Mouse (Mus musculus) MEL (cell line): ENCODE data around the gene 4931428F04Rik.
"Not testable (repeated sequence)": the region's sequence is repeated elsewhere in the genome, so short reads cannot be mapped to it uniquely, and the experiment has no call there.

Experiments
- CHD1 ChIP-seq: IDR thresholded peaks from 2 replicates; pipeline ENCODE4 v1.6.1; 2012; ENCODE audit warnings: low read depth, mild to moderate bottlenecking, inconsistent platforms, low read length, improper control_type of control experiment
- CTCF ChIP-seq, 3 experiments: IDR thresholded peaks in 2 of 3; conservative IDR thresholded peaks in 1 of 3; 2 replicates each; pipeline ENCODE4 v1.5.1; 2011 to 2012; ENCODE audit warnings: low read length in 3 of 3, low read depth in 2 of 3, mild to moderate bottlenecking in 2 of 3, improper control_type of control experiment in 1 of 3, inconsistent platforms in 1 of 3, mixed read lengths in 1 of 3, moderate library complexity in 1 of 3; ENCODE audit not compliant: control insufficient read depth in 1 of 3, insufficient read depth in 1 of 3, poor library complexity in 1 of 3, severe bottlenecking in 1 of 3
- EP300 ChIP-seq, 2 experiments: IDR thresholded peaks; 2 replicates each; pipeline ENCODE4 v1.6.1; 2011; ENCODE audit warnings: improper control_type of control experiment in 2 of 2, low read length in 2 of 2, low read depth in 1 of 2, mild to moderate bottlenecking in 1 of 2
- ETS1 ChIP-seq: IDR thresholded peaks from 2 replicates; pipeline ENCODE4 v1.6.1; 2012; ENCODE audit warnings: low read depth, mild to moderate bottlenecking, inconsistent platforms, low read length, improper control_type of control experiment, moderate library complexity
- POLR2A ChIP-seq, 2 experiments: IDR thresholded peaks; 2 replicates each; pipeline ENCODE4 v1.6.1; 2011 to 2012; ENCODE audit warnings: low read length in 2 of 2, mild to moderate bottlenecking in 2 of 2, control low read depth in 1 of 2, improper control_type of control experiment in 1 of 2, low read depth in 1 of 2, moderate library complexity in 1 of 2; ENCODE audit not compliant: control insufficient read depth in 1 of 2, insufficient read depth in 1 of 2, poor library complexity in 1 of 2
- TCF12 ChIP-seq: IDR thresholded peaks from 2 replicates; pipeline ENCODE4 v1.6.1; 2014; ENCODE audit warnings: low read depth, mild to moderate bottlenecking, inconsistent platforms, low read length, improper control_type of control experiment, moderate library complexity
- USF1 ChIP-seq: IDR thresholded peaks from 2 replicates; pipeline ENCODE4 v1.6.1; 2014; ENCODE audit warnings: low read depth, mild to moderate bottlenecking, inconsistent platforms, low read length, improper control_type of control experiment, moderate library complexity
- ZC3H11A ChIP-seq: IDR thresholded peaks from 2 replicates; pipeline ENCODE4 v1.6.1; 2012; ENCODE audit warnings: low read depth, mild to moderate bottlenecking, inconsistent platforms, low read length, improper control_type of control experiment
- ZMIZ1 ChIP-seq: IDR thresholded peaks from 2 replicates; pipeline ENCODE4 v1.6.1; 2012; ENCODE audit warnings: low read depth, mild to moderate bottlenecking, inconsistent platforms, low read length, improper control_type of control experiment, moderate library complexity

- TF ChIP-seq CTCF (IDR thresholded peaks at IDR 0.05 in 2 of 3, conservative IDR thresholded peaks at IDR 0.05 in 1 of 3; ENCODE audit: control insufficient read depth in 1 of 3, insufficient read depth in 1 of 3, low read depth in 2 of 3, low read length in 3 of 3, poor library complexity in 1 of 3, severe bottlenecking in 1 of 3); EP300 (IDR thresholded peaks at IDR 0.05; ENCODE audit: low read depth in 1 of 2, low read length in 2 of 2); TCF12; ETS1; CHD1; ZC3H11A; POLR2A (IDR thresholded peaks at IDR 0.05; ENCODE audit: control insufficient read depth in 1 of 2, insufficient read depth in 1 of 2, low read depth in 1 of 2, low read length in 2 of 2, poor library complexity in 1 of 2); USF1; ZMIZ1: not testable (repeated sequence)
Observed at GRCm38 (mm10) chr8:105232321-105232693, 57.4 kb downstream of the 4931428F04Rik start.
